8 mouse cellular contexts compared by ENCODE assay signal in genomic region chr7:49246240-49246578, GRCm38 (mm10).
DNase-seq lines count a peak whose midpoint lies in the region; ATAC-seq and TF ChIP-seq lines count a peak whose summit lies in the region.

No protein-coding gene starts in this region.

- H3K27ac ChIP-seq in liver, adult 2 months (replicated peaks; ENCODE audit: insufficient read depth, low read depth, low read length): no peak overlapping the region
- H3K27ac ChIP-seq in embryonic facial prominence, embryonic 14.5 days (replicated peaks; ENCODE audit: low read depth, low read length): no peak overlapping the region
- peak overlapping the region; percentile 93; the same call in 1 of the 2 replicates for H3K27ac ChIP-seq in limb, embryonic 10.5 days
- H3K27ac ChIP-seq in neural tube, embryonic 14.5 days (ENCODE audit: low read depth, low read length): peak overlapping the region; percentile 72

- intact Hi-C loops in left cerebral cortex, postnatal 10 days (cut with DNase I): loop anchor here (2.0 to 5.0 kb wide), 3 partner anchors 57 to 113 kb away; no protein-coding TSS in a partner anchor

- no peak for TF ChIP-seq CTCF in liver, adult 2 months (IDR thresholded peaks at IDR 0.05; ENCODE audit: low read depth, low read length)

- peaks cover 4% of the 10 kb centered on the region for H3K4me1 ChIP-seq in liver, adult 2 months (ENCODE audit: control insufficient read depth, insufficient read depth, low read length)
- peaks cover 12% of the 10 kb centered on the region for H3K4me1 ChIP-seq in embryonic facial prominence, embryonic 14.5 days (ENCODE audit: control insufficient read depth, insufficient read depth, low read length)
- H3K4me1 ChIP-seq in limb, embryonic 10.5 days: peaks cover 17% of the 10 kb centered on the region
- H3K4me1 ChIP-seq in neural tube, embryonic 14.5 days (ENCODE audit: control insufficient read depth, insufficient read depth, low read length): peaks cover 31% of the 10 kb centered on the region

- peak overlapping the region; percentile 99 for H3K4me2 ChIP-seq in embryonic facial prominence, embryonic 14.5 days (ENCODE audit: low read depth, low read length)
- peak overlapping the region; percentile 79 for H3K4me2 ChIP-seq in neural tube, embryonic 14.5 days (ENCODE audit: low read depth, low read length)

- peaks cover 5% of the 10 kb centered on the region; the same call in 1 of the 2 replicates for H3K27me3 ChIP-seq in liver, adult 2 months (ENCODE audit: control insufficient read depth, insufficient read depth, low read length)
- H3K27me3 ChIP-seq in embryonic facial prominence, embryonic 14.5 days (replicated peaks; ENCODE audit: control insufficient read depth, insufficient read depth, low read length): peaks cover 36% of the 10 kb centered on the region
- H3K27me3 ChIP-seq in limb, embryonic 10.5 days (ENCODE audit: low read depth, poor library complexity, severe bottlenecking): peaks cover 58% of the 10 kb centered on the region
- H3K27me3 ChIP-seq in neural tube, embryonic 14.5 days (ENCODE audit: control insufficient read depth, insufficient read depth, low read length): peaks cover 10% of the 10 kb centered on the region

- H3K36me3 ChIP-seq in liver, adult 2 months (ENCODE audit: control insufficient read depth, insufficient read depth, low read length): no peaks in the 10 kb centered on the region
- no peaks in the 10 kb centered on the region for H3K36me3 ChIP-seq in embryonic facial prominence, embryonic 14.5 days (ENCODE audit: control insufficient read depth, insufficient read depth, low read length)
- H3K36me3 ChIP-seq in limb, embryonic 10.5 days: no peaks in the 10 kb centered on the region
- no peaks in the 10 kb centered on the region for H3K36me3 ChIP-seq in neural tube, embryonic 14.5 days (ENCODE audit: control insufficient read depth, insufficient read depth, low read length)

- WGBS in liver, adult 2 months: under 1% methylated on average over 31 of the region's 31 CpGs
- under 1% methylated on average over 27 of the region's 31 CpGs for WGBS in embryonic facial prominence, embryonic 14.5 days
- WGBS in limb, embryonic 10.5 days: under 1% methylated on average over 31 of the region's 31 CpGs
- WGBS in neural tube, embryonic 14.5 days: under 1% methylated on average over 27 of the region's 31 CpGs

- H3K9me3 ChIP-seq in embryonic facial prominence, embryonic 14.5 days (ENCODE audit: control insufficient read depth, low read length): no peaks in the 10 kb centered on the region
- no peaks in the 10 kb centered on the region for H3K9me3 ChIP-seq in limb, embryonic 10.5 days (replicated peaks)
- H3K9me3 ChIP-seq in neural tube, embryonic 14.5 days (ENCODE audit: control insufficient read depth, low read length): no peaks in the 10 kb centered on the region

- H3K4me3 ChIP-seq in liver, adult 2 months (ENCODE audit: insufficient read depth, low read depth, low read length): peak overlapping the region; percentile 63
- peak overlapping the region; percentile 49 for H3K4me3 ChIP-seq in embryonic facial prominence, embryonic 14.5 days (ENCODE audit: low read depth, low read length)
- peak overlapping the region; percentile 69 for H3K4me3 ChIP-seq in limb, embryonic 10.5 days
- peak overlapping the region; percentile 50 for H3K4me3 ChIP-seq in neural tube, embryonic 14.5 days (ENCODE audit: low read depth, low read length)

- no peaks in the 10 kb centered on the region for H3K79me2 ChIP-seq in liver, adult 2 months (ENCODE audit: control insufficient read depth, insufficient read depth, low read length)

- ATAC-seq in embryonic facial prominence, embryonic 14.5 days (ENCODE audit: low read depth): no peak
- ATAC-seq in neural tube, embryonic 14.5 days (ENCODE audit: low read depth): no peak; the same call in 1 of the 2 replicates

- no peak for TF ChIP-seq POLR2A in liver, adult 2 months (IDR thresholded peaks at IDR 0.05; ENCODE audit: extremely low read depth, insufficient read depth, low read length)

- peak overlapping the region; percentile 59 for H3K9ac ChIP-seq in liver, adult 2 months (ENCODE audit: low read depth, low read length)
- peak overlapping the region; percentile 68 for H3K9ac ChIP-seq in embryonic facial prominence, embryonic 14.5 days (ENCODE audit: low read depth, low read length)
- H3K9ac ChIP-seq in neural tube, embryonic 14.5 days (replicated peaks; ENCODE audit: low read depth, low read length): peak overlapping the region; percentile 70

- DNase-seq in liver, adult 2 months (ENCODE audit: extremely low read depth, low read depth, low spot score): no peak
- no peak for DNase-seq in liver
- DNase-seq in embryonic facial prominence, embryonic 14.5 days (ENCODE audit: low spot score): no peak
- no peak for DNase-seq in limb, embryonic 10.5 days (ENCODE audit: low spot score)
- DNase-seq in thymus, postnatal 10 days (ENCODE audit: low spot score in 2 of 2): no peak
- DNase-seq in left cerebral cortex, postnatal 10 days (ENCODE audit: extremely low spot score in 1 of 2, low spot score in 2 of 2): no peak
- DNase-seq in urinary bladder, postnatal 25 days (ENCODE audit: low spot score): no peak

Comparison
In these comparisons a context has a peak if more than half of its experiments do, and no peak if none do; other contexts are left out.
1. H3K27ac ChIP-seq: peak in limb, embryonic 10.5 days (single experiment) and neural tube, embryonic 14.5 days (single experiment); none in liver, adult 2 months (single experiment) and embryonic facial prominence, embryonic 14.5 days (single experiment).
2. Peak in every context shown above with its lines, with median percentiles within 50 percentile points of each other: H3K4me3 ChIP-seq and H3K9ac ChIP-seq.